Comparison of ENCODE assay signal across 11 mouse cellular contexts in the genomic region with DNA sequence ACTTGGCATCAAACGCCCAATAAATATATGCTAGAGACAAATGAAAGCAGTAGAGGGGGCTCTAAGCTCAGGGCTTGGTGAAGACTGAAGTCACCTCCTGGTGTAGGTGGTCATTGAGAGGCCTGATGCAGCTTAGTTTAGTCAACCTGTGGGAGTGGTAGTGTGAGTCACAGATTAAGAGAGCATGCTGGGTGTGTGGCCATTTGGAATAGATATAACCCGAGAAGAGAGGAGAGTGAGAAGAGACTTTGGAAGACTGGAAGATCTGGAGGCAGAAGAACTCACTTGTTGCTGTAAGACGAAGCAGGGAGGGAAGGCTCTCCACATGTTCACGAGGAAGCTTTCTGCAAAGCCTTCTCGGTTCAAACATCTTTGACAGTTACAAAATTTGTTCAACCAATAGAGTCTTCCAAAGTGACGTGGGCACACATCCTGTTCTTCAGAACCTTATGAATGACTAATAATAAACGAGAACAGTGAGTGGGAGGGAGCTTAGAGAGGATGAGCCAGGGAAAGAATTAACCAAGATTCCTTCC.
DNase-seq lines count a peak whose midpoint lies in the region; ATAC-seq lines count a peak whose summit lies in the region.
"Had no signal": no experiment of that assay in that cellular context is flagged by ENCODE, and none has a peak within 500 bp of the region (broad histone marks: within the 10 kb centered on the region; RNA-seq: fewer than 3 reads in every experiment).

No protein-coding gene starts in this region.

- peak; percentile 90 for DNase-seq in heart, adult 11 months
- DNase-seq in heart, postnatal 25 days (ENCODE audit: low spot score), result no peak
- DNase-seq in lung, postnatal 25 days (ENCODE audit: low spot score), result peak; percentile 35
- no peak for DNase-seq in lung, postnatal 10 days
- DNase-seq in natural killer cell, adult 2 months (ENCODE audit: low spot score in 2 of 2), result peak; percentile 15 to 27
- no peak for DNase-seq in gastrocnemius, postnatal 4 days (ENCODE audit: low spot score in 2 of 2)
- DNase-seq: gastrocnemius, postnatal 14 days; kidney, adult 2 months; liver, embryonic 13.5 days had no signal

- ATAC-seq in activated CD4-positive, CD25-positive, alpha-beta regulatory T cell, adult 4 months, result peak; percentile 59
- no peak for ATAC-seq in cerebellum, adult (ENCODE audit: insufficient number of reproducible peaks, low FRiP score, low TSS enrichment)

- intact Hi-C loops in heart, postnatal 25 days (cut with DNase I), result loop anchor here (5.0 kb wide), 1 partner anchor 156 kb away; no protein-coding TSS in a partner anchor

Comparison
In these comparisons a context has a peak if more than half of its experiments do, and no peak if none do; other contexts are left out.
1. DNase-seq: peak in heart, adult 11 months (single experiment), lung, postnatal 25 days (single experiment) and natural killer cell, adult 2 months (2 of 2); none in heart, postnatal 25 days (single experiment), lung, postnatal 10 days (single experiment) and gastrocnemius, postnatal 4 days (0 of 2).